Mouse (Mus musculus): ENCODE results near the gene Gm20517. TPM values are rescaled to one million over a fixed set of nuclear protein-coding genes. Genes with fewer than 3 reads are reported as not detected.

Gm20517 gene
- polyA plus RNA-seq, 1 experiment, result 1.5 TPM

DNA sequence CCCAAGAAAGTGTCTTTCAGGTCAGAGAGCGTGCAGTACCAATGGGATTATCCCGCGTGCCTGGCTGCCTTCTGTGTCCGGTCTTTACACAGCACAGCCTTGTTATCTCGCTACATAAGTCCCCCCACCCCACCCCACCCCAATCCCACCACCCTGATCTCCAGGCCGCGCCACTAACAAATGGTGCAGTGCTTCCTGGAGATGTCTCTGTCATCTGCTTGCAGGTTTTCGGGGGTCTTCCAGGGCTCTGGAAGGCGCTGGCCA, 76.9 kb downstream of the Gm20517 start, which contains the start of gene Tomm6:
Gene Tomm6 (minus strand): TSS at position 43 of the 264 bp plus-strand sequence.
- Histone ChIP-seq H3K4me3 (peak within 1 kb of the TSS; percentile 97), H3K4me2 (ENCODE audit: low read depth) (peak within 1 kb of the TSS; percentile 95), H3K36me3 (ENCODE audit: control insufficient read depth, insufficient read depth) (no peaks in the 10 kb centered on the region), H3K79me2 (ENCODE audit: control insufficient read depth, insufficient read depth) (peaks cover 15% of the 10 kb centered on the region), H3ac (ENCODE audit: control insufficient read depth, insufficient read length) (peak within 1 kb of the TSS; percentile 41), H3K27me3 (ENCODE audit: control insufficient read depth, insufficient read depth, insufficient read length) (no peaks in the 10 kb centered on the region)
- no peak for TF ChIP-seq USF1 (IDR thresholded peaks at IDR 0.05; ENCODE audit: low read depth)
- no peak for TF ChIP-seq MYOG (IDR thresholded peaks at IDR 0.05; ENCODE audit: control insufficient read depth in 1 of 3, insufficient read depth in 1 of 3, insufficient read length in 2 of 3, low read depth in 2 of 3)
- TF ChIP-seq TCF12 (IDR thresholded peaks at IDR 0.05; ENCODE audit: insufficient read depth, poor library complexity, severe bottlenecking), result no peak
- TF ChIP-seq TCF3 (IDR thresholded peaks at IDR 0.05; ENCODE audit: insufficient read length, low read depth), result no peak
- TF ChIP-seq POLR2AphosphoS2 (IDR thresholded peaks at IDR 0.05; ENCODE audit: insufficient read length, low read depth), result no peak
- TF ChIP-seq CEBPB (IDR thresholded peaks at IDR 0.05; ENCODE audit: insufficient read depth, poor library complexity, severe bottlenecking), result no peak
- TF ChIP-seq REST (IDR thresholded peaks at IDR 0.05; ENCODE audit: insufficient read depth, insufficient read length), result no peak
- TF ChIP-seq E2F4 (IDR thresholded peaks at IDR 0.05; ENCODE audit: insufficient read depth), result no peak
- no peak for TF ChIP-seq SRF (IDR thresholded peaks at IDR 0.05; ENCODE audit: control insufficient read depth, insufficient read length, low read depth)
- no peak for TF ChIP-seq POLR2A (IDR thresholded peaks at IDR 0.05; ENCODE audit: insufficient read length, low read depth)
- TF ChIP-seq MAX (IDR thresholded peaks at IDR 0.05; ENCODE audit: low read depth), result no peak
- no peak for TF ChIP-seq MYOD1 (IDR thresholded peaks at IDR 0.05; ENCODE audit: control insufficient read depth in 1 of 3, insufficient read length in 2 of 3, low read depth in 2 of 3)

DNA sequence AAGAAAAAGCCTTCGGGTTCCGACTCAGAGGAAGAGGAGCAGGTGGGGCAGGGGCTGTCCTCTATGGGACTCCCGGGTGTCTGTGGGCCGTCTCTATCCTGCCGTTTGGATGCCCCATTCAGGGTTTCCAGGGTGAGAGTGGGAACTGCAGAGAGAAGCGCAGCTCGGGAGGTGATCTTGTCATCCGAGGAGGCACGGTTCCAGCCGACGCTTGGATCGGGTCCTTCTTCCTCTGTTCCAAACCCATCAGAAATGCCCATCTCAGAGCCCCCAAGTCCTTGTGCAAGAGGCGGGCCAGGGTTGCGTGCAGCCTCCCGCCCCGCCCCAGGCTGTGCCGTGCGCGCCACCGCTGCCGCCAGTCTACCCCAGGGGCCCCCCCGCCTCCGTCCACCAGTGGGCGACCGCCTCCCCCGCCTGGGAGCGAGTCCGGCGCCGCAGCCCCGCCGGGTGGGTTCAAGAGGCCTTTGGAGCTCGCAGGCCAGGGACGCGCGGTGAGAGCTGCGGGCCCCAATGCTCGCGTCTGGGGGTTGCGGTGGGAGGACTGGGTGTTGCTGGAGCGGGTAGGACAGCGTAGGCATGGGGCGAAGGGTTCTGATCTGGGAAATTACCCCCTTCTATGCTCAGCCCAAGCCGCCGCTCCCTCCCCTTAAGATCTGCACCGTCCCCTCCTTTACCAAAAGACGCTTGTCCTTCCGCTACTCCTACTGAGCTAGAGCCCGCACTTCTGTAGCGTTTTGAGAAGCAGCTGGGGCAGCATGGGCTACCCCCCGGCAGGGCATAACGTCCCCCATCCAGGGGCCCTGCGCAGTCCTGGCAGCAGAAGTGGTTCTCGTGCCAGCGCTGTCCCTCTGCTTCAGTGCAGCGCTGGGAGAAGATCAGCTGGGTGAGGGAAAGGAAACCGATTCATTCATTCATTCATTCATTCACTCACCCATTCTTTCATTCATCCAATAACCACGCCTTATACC, 77.5 kb downstream of the Gm20517 start, which contains the start of gene Frs3:
Gene Frs3 (plus strand): TSS at position 423 of the 968 bp plus-strand sequence.
- Histone ChIP-seq H3K4me2 (ENCODE audit: low read depth) (peak within 1 kb of the TSS; percentile 85), H3K4me3 (peak within 1 kb of the TSS; percentile 97), H3ac (ENCODE audit: control insufficient read depth, insufficient read length) (peak within 1 kb of the TSS; percentile 41), H3K79me2 (ENCODE audit: control insufficient read depth, insufficient read depth) (peaks cover 15% of the 10 kb centered on the region), H3K27me3 (ENCODE audit: control insufficient read depth, insufficient read depth, insufficient read length) (no peaks in the 10 kb centered on the region), H3K36me3 (ENCODE audit: control insufficient read depth, insufficient read depth) (no peaks in the 10 kb centered on the region)
- TF ChIP-seq POLR2A (IDR thresholded peaks at IDR 0.05; ENCODE audit: insufficient read length, low read depth), result peak; percentile 52
- no peak for TF ChIP-seq REST (IDR thresholded peaks at IDR 0.05; ENCODE audit: insufficient read depth, insufficient read length)
- TF ChIP-seq POLR2AphosphoS2 (IDR thresholded peaks at IDR 0.05; ENCODE audit: insufficient read length, low read depth), result no peak
- no peak for TF ChIP-seq USF1 (IDR thresholded peaks at IDR 0.05; ENCODE audit: low read depth)
- TF ChIP-seq SRF (IDR thresholded peaks at IDR 0.05; ENCODE audit: control insufficient read depth, insufficient read length, low read depth), result peak; percentile 8
- TF ChIP-seq TCF12 (IDR thresholded peaks at IDR 0.05; ENCODE audit: insufficient read depth, poor library complexity, severe bottlenecking), result no peak
- no peak for TF ChIP-seq CEBPB (IDR thresholded peaks at IDR 0.05; ENCODE audit: insufficient read depth, poor library complexity, severe bottlenecking)
- TF ChIP-seq MAX (IDR thresholded peaks at IDR 0.05; ENCODE audit: low read depth), result no peak
- TF ChIP-seq MYOG (IDR thresholded peaks at IDR 0.05; ENCODE audit: control insufficient read depth in 1 of 3, insufficient read depth in 1 of 3, insufficient read length in 2 of 3, low read depth in 2 of 3), result peak in 1 of 3 experiments; percentile 17
- TF ChIP-seq TCF3 (IDR thresholded peaks at IDR 0.05; ENCODE audit: insufficient read length, low read depth), result no peak
- TF ChIP-seq E2F4 (IDR thresholded peaks at IDR 0.05; ENCODE audit: insufficient read depth), result no peak
- peak in 1 of 3 experiments; percentile 18 for TF ChIP-seq MYOD1 (IDR thresholded peaks at IDR 0.05; ENCODE audit: control insufficient read depth in 1 of 3, insufficient read length in 2 of 3, low read depth in 2 of 3)

DNA sequence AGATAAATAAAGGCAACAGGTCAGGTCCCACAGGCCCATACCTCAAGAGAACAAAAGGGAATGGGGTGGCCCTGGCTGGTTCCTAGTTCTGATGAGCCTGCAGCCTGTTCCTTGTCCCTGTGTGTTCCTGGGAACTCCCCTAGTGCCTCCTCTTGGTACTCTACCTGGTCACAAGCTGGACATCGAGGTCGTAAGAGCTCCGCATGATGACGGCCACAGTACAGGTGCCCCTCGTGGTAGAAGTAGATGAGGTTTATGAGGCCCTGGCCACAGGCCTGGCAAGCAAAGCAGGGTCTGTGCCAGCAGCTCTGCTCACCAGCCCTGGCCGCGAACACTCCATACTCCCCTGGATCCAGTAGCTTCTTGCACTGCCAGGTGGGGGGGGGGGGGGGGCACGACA, 78.5 kb downstream of the Gm20517 start:
- Histone ChIP-seq H3K4me2 (ENCODE audit: low read depth) (peak overlapping the region; percentile 85), H3K79me2 (ENCODE audit: control insufficient read depth, insufficient read depth) (peaks cover 15% of the 10 kb centered on the region), H3K27me3 (ENCODE audit: control insufficient read depth, insufficient read depth, insufficient read length) (no peaks in the 10 kb centered on the region), H3ac (ENCODE audit: control insufficient read depth, insufficient read length) (no peak overlapping the region), H3K4me3 (peak overlapping the region; percentile 97), H3K36me3 (ENCODE audit: control insufficient read depth, insufficient read depth) (no peaks in the 10 kb centered on the region)
- TF ChIP-seq MYOG (IDR thresholded peaks at IDR 0.05; ENCODE audit: control insufficient read depth in 1 of 3, insufficient read depth in 1 of 3, insufficient read length in 2 of 3, low read depth in 2 of 3), result no peak
- no peak for TF ChIP-seq USF1 (IDR thresholded peaks at IDR 0.05; ENCODE audit: low read depth)
- no peak for TF ChIP-seq MYOD1 (IDR thresholded peaks at IDR 0.05; ENCODE audit: control insufficient read depth in 1 of 3, insufficient read length in 2 of 3, low read depth in 2 of 3)
- TF ChIP-seq MAX (IDR thresholded peaks at IDR 0.05; ENCODE audit: low read depth), result no peak
- TF ChIP-seq POLR2AphosphoS2 (IDR thresholded peaks at IDR 0.05; ENCODE audit: insufficient read length, low read depth), result no peak
- TF ChIP-seq SRF (IDR thresholded peaks at IDR 0.05; ENCODE audit: control insufficient read depth, insufficient read length, low read depth), result no peak
- no peak for TF ChIP-seq CEBPB (IDR thresholded peaks at IDR 0.05; ENCODE audit: insufficient read depth, poor library complexity, severe bottlenecking)
- TF ChIP-seq E2F4 (IDR thresholded peaks at IDR 0.05; ENCODE audit: insufficient read depth), result no peak
- TF ChIP-seq POLR2A (IDR thresholded peaks at IDR 0.05; ENCODE audit: insufficient read length, low read depth), result no peak
- TF ChIP-seq TCF12 (IDR thresholded peaks at IDR 0.05; ENCODE audit: insufficient read depth, poor library complexity, severe bottlenecking), result no peak
- TF ChIP-seq TCF3 (IDR thresholded peaks at IDR 0.05; ENCODE audit: insufficient read length, low read depth), result no peak
- TF ChIP-seq REST (IDR thresholded peaks at IDR 0.05; ENCODE audit: insufficient read depth, insufficient read length), result no peak

DNA sequence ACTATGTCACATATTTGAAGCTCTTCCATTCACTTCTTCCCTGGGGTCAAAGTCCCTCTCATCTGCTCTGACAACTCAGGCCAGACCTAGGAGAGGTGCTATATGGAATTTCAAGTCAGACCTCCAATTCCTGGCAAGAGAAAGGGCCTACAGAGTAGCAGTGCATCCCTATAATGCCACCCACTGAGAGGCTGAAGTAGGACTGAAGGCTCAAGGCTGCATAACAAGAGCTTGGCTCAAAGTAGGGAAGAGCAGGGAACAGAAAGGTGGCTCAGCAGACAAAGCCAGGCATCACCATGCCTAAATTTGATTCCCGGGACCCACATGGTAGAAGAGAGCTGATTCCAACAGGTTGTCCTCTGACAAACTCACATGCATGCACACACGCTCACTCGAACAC, 80.3 kb downstream of the Gm20517 start:
- H3K79me2 ChIP-seq (ENCODE audit: control insufficient read depth, insufficient read depth), result peaks cover 12% of the 10 kb centered on the region
- no peaks in the 10 kb centered on the region for H3K27me3 ChIP-seq (ENCODE audit: control insufficient read depth, insufficient read depth, insufficient read length)
- H3K36me3 ChIP-seq (ENCODE audit: control insufficient read depth, insufficient read depth), result no peaks in the 10 kb centered on the region
- no peak overlapping the region for H3ac ChIP-seq (ENCODE audit: control insufficient read depth, insufficient read length)
- no peak overlapping the region for H3K4me3 ChIP-seq
- TF ChIP-seq MYOG (IDR thresholded peaks at IDR 0.05; ENCODE audit: control insufficient read depth in 1 of 3, insufficient read depth in 1 of 3, insufficient read length in 2 of 3, low read depth in 2 of 3) (no peak), POLR2AphosphoS2 (IDR thresholded peaks at IDR 0.05; ENCODE audit: insufficient read length, low read depth) (no peak), REST (IDR thresholded peaks at IDR 0.05; ENCODE audit: insufficient read depth, insufficient read length) (no peak), E2F4 (IDR thresholded peaks at IDR 0.05; ENCODE audit: insufficient read depth) (no peak), MYOD1 (IDR thresholded peaks at IDR 0.05; ENCODE audit: control insufficient read depth in 1 of 3, insufficient read length in 2 of 3, low read depth in 2 of 3) (no peak), POLR2A (IDR thresholded peaks at IDR 0.05; ENCODE audit: insufficient read length, low read depth) (no peak), USF1 (IDR thresholded peaks at IDR 0.05; ENCODE audit: low read depth) (no peak), CEBPB (IDR thresholded peaks at IDR 0.05; ENCODE audit: insufficient read depth, poor library complexity, severe bottlenecking) (no peak), TCF12 (IDR thresholded peaks at IDR 0.05; ENCODE audit: insufficient read depth, poor library complexity, severe bottlenecking) (no peak), TCF3 (IDR thresholded peaks at IDR 0.05; ENCODE audit: insufficient read length, low read depth) (no peak), MAX (IDR thresholded peaks at IDR 0.05; ENCODE audit: low read depth) (no peak), SRF (IDR thresholded peaks at IDR 0.05; ENCODE audit: control insufficient read depth, insufficient read length, low read depth) (no peak)
- H3K4me2 ChIP-seq (ENCODE audit: low read depth), result no peak overlapping the region
